Mouse (Mus musculus) heart, adult 2 months (tissue): ENCODE data around the gene Mfsd12. TPM values are rescaled to one million over a fixed set of nuclear protein-coding genes. Genes with fewer than 3 reads are reported as not detected.

ENCODE experiments used
- DNase-seq, 2 experiments: peaks; one replicate each; pipeline ENCODE4 v3.0.0; 2021
- H3K27ac ChIP-seq: fragments of 200-600 bp; 2 replicates; pipeline ENCODE4 v1.8.1; 2022
- H3K27me3 ChIP-seq: fragments of 200-500 bp; 2 replicates; pipeline ENCODE4 v1.6.1; 2012; ENCODE audit warnings: mild to moderate bottlenecking, low read length, inconsistent platforms, mixed read lengths; ENCODE audit not compliant: control insufficient read depth, insufficient read depth
- H3K36me3 ChIP-seq: fragments of 200-500 bp; 2 replicates; pipeline ENCODE4 v1.6.1; 2012; ENCODE audit warnings: low read length, inconsistent platforms; ENCODE audit not compliant: control insufficient read depth, insufficient read depth
- H3K4me1 ChIP-seq: fragments of 200-500 bp; 2 replicates; pipeline ENCODE4 v1.6.1; 2011; ENCODE audit warnings: low read length; ENCODE audit not compliant: control insufficient read depth, insufficient read depth
- H3K4me3 ChIP-seq: fragments of 200-600 bp; 2 replicates; pipeline ENCODE4 v1.8.1; 2022
- H3K79me2 ChIP-seq: fragments of 200-500 bp; replicated peaks from 2 replicates; pipeline ENCODE4 v1.6.1; 2012; ENCODE audit warnings: mild to moderate bottlenecking, inconsistent platforms, low read length, moderate library complexity, mixed read lengths; ENCODE audit not compliant: control insufficient read depth, insufficient read depth
- H3K9ac ChIP-seq: fragments of 200-500 bp; 2 replicates; pipeline ENCODE4 v1.6.1; 2012; ENCODE audit warnings: low read depth, mild to moderate bottlenecking, control low read depth, inconsistent platforms, low read length, mixed read lengths
- CTCF ChIP-seq: fragments of 200-600 bp; IDR thresholded peaks from 2 replicates; pipeline ENCODE4 v1.8.1; 2022; ENCODE audit warnings: antibody characterized with exemption, mild to moderate bottlenecking, moderate library complexity
- EP300 ChIP-seq: fragments of 200-500 bp; IDR thresholded peaks from 2 replicates; pipeline ENCODE4 v1.6.1; 2011; ENCODE audit warnings: low read depth, low read length, control low read depth; ENCODE audit not compliant: insufficient read depth
- POLR2A ChIP-seq: fragments of 200-500 bp; IDR thresholded peaks from 2 replicates; pipeline ENCODE4 v1.6.1; 2011; ENCODE audit warnings: mild to moderate bottlenecking, low read depth, low read length, control low read depth; ENCODE audit not compliant: insufficient read depth
- WGBS: fragments of 180-500 bp; shearing (Covaris S2); methylation state at CpG from one replicate; pipeline ENCODE4 v1.1.7; 2018; 5-methylcytosine and 5-hydroxymethylcytosine counted together
- intact Hi-C: fragments of 180-260 bp; cut with DNase I; formaldehyde crosslinking; loops from one replicate; pipeline ENCODE4 v1.15.1; 2025
- polyA plus RNA-seq: library from polyadenylated mRNA; depleted of rRNA; stranded (reverse); fragments of >200 nt; gene quantifications from 2 replicates; pipeline ENCODE4 v1.2.3, GENCODE M21; 2012
- total RNA-seq, 2 experiments: library from RNA; stranded (reverse); gene quantifications; 2 replicates each; pipeline ENCODE4 v1.2.3; 2021

The Mfsd12 gene
- total and polyA plus RNA-seq, 3 experiments = 9.6 to 11.1 (median 10.6) TPM

DNA sequence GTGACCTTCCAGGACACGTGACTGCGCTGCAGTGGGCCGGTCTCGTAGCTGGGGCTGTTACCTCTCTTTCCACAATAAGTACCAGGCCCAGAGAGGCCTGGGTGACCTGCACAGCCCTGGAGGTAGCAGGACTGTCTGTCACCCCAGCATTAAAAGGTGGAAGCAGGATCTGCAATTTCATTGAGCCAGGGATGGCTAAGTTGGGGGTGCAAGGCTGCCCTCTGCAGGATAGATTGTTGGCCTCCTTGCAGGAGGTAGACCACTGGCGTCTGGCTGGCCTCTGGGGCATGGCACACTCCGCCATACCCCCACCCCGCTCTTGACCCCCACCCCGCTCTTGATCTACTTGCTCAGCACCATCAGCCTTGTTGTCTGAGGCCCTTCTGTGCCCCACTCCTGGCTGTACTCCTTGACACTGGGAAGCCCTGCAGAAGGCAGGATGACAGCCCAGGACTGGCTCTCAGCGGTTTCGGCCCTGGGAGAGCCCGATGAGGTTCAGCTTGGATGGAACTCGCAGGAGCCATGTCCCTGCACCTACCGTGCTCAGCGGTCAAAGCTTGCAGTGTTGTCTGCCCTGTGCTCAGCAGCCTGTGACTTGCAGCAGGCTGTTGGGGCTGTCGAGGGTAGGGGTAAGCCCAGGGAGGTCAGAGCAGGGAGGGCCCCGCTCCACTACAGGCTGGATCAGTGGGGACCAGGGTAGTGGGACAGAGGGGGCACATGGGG is 40.8 kb upstream of the Mfsd12 start:
- 61% methylated on average over 16 of the region's 16 CpGs for WGBS
- H3K9ac ChIP-seq = no peak overlapping the region
- H3K27me3 ChIP-seq = no peaks in the 10 kb centered on the region
- H3K79me2 ChIP-seq = no peaks in the 10 kb centered on the region; the same call in 1 of the 2 replicates
- TF ChIP-seq CTCF = peak; percentile 63
- TF ChIP-seq POLR2A = no peak
- H3K36me3 ChIP-seq = no peaks in the 10 kb centered on the region
- intact Hi-C loops = no loop called here
- no peak overlapping the region for H3K4me3 ChIP-seq
- H3K27ac ChIP-seq = no peak overlapping the region
- peaks cover 5% of the 10 kb centered on the region for H3K4me1 ChIP-seq
- no peak for DNase-seq

DNA sequence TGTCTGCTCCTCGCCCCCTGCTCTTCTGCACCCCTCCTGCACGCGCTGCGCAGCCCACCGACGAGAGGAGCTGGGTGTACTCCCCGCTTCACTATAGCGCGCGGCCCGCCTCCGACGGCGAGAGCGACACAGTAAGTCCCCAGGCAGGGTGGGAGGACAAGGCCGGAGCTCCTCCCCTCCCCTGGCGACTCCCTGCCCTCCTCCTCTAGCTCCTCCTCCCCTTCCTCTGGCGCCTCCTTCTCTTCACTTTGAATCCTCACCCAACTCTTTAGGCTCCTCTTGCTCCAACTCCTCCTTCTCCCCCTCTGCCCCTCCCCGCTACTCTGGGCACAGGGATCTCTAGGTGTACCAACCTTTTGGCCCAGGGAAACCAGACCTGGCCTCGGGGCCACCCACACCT is 40.0 kb upstream of the Mfsd12 start:
- WGBS = 49% methylated on average over 20 of the region's 20 CpGs
- intact Hi-C loops = no loop called here
- TF ChIP-seq EP300 (no peak), POLR2A (no peak), CTCF (no peak)
- Histone ChIP-seq H3K4me1 (peaks cover 6% of the 10 kb centered on the region), H3K9ac (no peak overlapping the region), H3K36me3 (no peaks in the 10 kb centered on the region; the same call in 1 of the 2 replicates), H3K27me3 (no peaks in the 10 kb centered on the region), H3K4me3 (no peak overlapping the region), H3K79me2 (no peaks in the 10 kb centered on the region; the same call in 1 of the 2 replicates), H3K27ac (no peak overlapping the region)
- DNase-seq = peak in 1 of 2 experiments; percentile 52

DNA sequence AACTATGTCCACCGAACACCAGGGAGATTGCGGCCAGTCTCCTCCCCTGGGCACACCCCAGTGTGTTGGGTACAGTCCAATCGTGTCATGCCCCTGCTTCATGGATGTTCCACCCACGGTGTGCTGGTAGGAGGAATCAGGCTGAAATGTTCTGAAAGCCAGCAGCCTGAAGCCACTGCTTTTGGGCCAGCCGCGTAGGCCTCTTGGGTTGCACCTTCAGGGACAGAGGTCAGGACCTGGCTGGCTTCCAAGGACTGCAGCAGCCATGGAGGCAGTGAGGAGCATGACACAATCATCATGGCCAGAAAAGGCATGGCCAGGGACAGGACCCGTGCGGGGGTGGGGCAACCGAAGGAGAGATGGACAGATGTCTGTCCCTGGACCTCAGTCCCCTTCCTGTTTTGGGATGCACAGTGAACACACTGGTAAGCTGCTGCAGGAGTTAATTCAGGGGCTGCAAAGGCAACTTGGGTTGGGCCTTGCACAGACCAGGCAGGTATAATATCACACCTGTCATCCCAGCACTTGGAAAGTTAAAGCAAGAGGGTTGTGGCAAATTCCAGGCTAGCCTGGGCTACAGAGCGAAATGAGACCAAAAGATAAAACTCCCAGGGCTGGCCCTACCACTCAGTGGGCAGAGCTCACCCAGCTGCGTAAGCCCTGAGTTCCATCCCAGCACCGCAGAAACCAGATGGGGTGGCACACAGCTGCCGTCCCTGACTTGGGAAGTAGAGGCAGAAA is 38.5 kb upstream of the Mfsd12 start:
- Histone ChIP-seq H3K36me3 (no peaks in the 10 kb centered on the region; the same call in 1 of the 2 replicates), H3K9ac (no peak overlapping the region), H3K79me2 (no peaks in the 10 kb centered on the region; the same call in 1 of the 2 replicates), H3K4me1 (peaks cover 6% of the 10 kb centered on the region), H3K4me3 (no peak overlapping the region), H3K27me3 (no peaks in the 10 kb centered on the region), H3K27ac (no peak overlapping the region)
- DNase-seq = peak in 1 of 2 experiments; percentile 49
- intact Hi-C loops = loop anchor here (2.0 kb wide), 1 partner anchor 26 kb away; the partner anchor contains the start of gene Pip5k1c
- TF ChIP-seq EP300 (no peak), POLR2A (no peak), CTCF (no peak)
- WGBS = 68% methylated on average over 13 of the region's 13 CpGs

DNA sequence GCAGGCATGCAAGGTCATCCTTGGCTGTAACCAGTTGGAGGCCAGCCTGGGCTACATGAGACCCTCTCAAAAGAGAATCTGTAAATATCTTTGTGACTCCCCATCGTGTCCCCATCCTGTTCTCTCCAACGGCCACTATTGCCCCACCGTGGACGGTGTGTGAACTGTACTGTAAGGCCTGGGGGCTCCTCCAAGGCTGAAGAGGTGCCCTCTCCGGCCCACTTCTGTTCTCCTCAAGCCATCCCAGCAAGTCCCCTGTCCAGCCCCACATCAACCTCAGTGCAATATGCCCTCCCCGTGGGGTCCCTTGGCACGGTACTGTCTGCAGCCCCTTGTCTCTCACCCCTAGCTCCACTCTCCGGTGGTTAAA is 38.0 kb upstream of the Mfsd12 start:
- no peaks in the 10 kb centered on the region; the same call in 1 of the 2 replicates for H3K79me2 ChIP-seq
- peak overlapping the region; percentile 75 for H3K9ac ChIP-seq
- 41% methylated on average over 8 of the region's 8 CpGs for WGBS
- H3K36me3 ChIP-seq = no peaks in the 10 kb centered on the region; the same call in 1 of the 2 replicates
- H3K27me3 ChIP-seq = no peaks in the 10 kb centered on the region
- H3K27ac ChIP-seq = peak overlapping the region; percentile 99
- TF ChIP-seq CTCF (peak; percentile 49), POLR2A (no peak), EP300 (no peak)
- no peak overlapping the region for H3K4me3 ChIP-seq
- H3K4me1 ChIP-seq = peaks cover 6% of the 10 kb centered on the region
- peak in 1 of 2 experiments; percentile 40 for DNase-seq
- intact Hi-C loops = loop anchor here (2.0 kb wide), 1 partner anchor 27 kb away; the partner anchor contains the start of gene Pip5k1c

DNA sequence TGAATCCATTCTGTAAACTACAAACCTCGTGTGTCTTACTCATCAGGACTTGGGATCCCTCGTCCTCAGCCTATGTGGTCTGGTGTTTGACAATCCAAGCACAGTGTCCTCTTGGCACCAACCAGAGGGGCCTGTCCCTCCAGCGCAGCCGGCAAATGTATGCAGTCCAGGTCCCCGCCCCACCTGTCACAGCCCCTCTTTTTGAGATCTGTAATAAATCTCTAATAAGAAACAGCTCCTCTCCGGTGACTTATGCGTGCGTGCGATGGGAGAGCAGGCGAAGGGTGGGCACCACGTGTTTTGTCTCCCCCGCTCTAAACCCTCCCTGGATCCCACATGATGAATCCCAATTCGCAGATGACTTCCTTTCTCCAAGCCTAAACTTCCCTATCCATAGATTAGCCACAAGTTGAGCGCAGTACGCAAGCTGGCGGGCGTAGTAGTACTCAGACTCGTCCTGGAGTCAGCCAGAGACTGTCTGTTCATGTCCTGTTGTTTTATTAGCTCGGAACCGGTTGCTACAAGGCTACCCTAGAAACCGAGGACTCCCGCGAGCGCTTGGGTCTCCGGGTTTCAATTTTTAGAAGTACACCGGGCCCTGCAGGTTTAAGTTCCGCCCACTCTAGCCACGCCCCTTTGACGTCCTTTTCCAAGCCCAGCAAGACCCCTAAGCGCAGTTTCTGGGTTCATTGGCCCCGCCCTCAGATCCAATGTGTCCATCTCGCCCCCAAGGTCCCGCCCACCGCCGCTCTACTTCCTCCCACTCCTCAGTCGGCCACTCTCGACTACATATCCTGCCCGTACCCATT is 37.3 kb upstream of the Mfsd12 start:
- peak overlapping the region; percentile 99 for H3K27ac ChIP-seq
- 2% methylated on average over 38 of the region's 38 CpGs for WGBS

More for the DNA sequence above, 37.3 kb upstream of the Mfsd12 start:
- peak overlapping the region; percentile 75 for H3K9ac ChIP-seq
- intact Hi-C loops = loop anchor here (1.0 to 2.0 kb wide), 3 partner anchors 21 to 31 kb away; partner anchors contain the start of genes Hmg20b and Pip5k1c
- H3K36me3 ChIP-seq = no peaks in the 10 kb centered on the region; the same call in 1 of the 2 replicates
- no peaks in the 10 kb centered on the region; the same call in 1 of the 2 replicates for H3K79me2 ChIP-seq
- peak overlapping the region; percentile 60 for H3K4me3 ChIP-seq
- DNase-seq = peak in 1 of 2 experiments; percentile 93
- TF ChIP-seq CTCF (no peak), POLR2A (peak; percentile 64; the same call in 1 of the 2 replicates), EP300 (no peak)
- H3K27me3 ChIP-seq = no peaks in the 10 kb centered on the region
- peaks cover 6% of the 10 kb centered on the region for H3K4me1 ChIP-seq
